Comparison of ENCODE assay signal across 26 mouse cellular contexts in genomic region chr6:17459561-17459960, GRCm38 (mm10). TPM values are rescaled to one million over a fixed set of nuclear protein-coding genes. Genes with fewer than 3 reads are reported as not detected.
A peak's percentile ranks its signal among the peaks of the same experiment; 100 is the strongest.
DNase-seq lines count a peak whose midpoint lies in the region; ATAC-seq lines count a peak whose summit lies in the region.
"Had no signal": no experiment of that assay in that cellular context is flagged by ENCODE, and none has a peak within 500 bp of the region (broad histone marks: within the 10 kb centered on the region; RNA-seq: fewer than 3 reads in every experiment).

No protein-coding gene starts in this region.

- H3K4me1 ChIP-seq in kidney, embryonic 14.5 days (ENCODE audit: control insufficient read depth, insufficient read depth, low read length) = no peaks in the 10 kb centered on the region
- H3K4me1 ChIP-seq: embryonic facial prominence, embryonic 12.5 days had no signal

- H3K4me3 ChIP-seq in kidney, embryonic 14.5 days (ENCODE audit: low read length) = no peak overlapping the region
- H3K4me3 ChIP-seq: embryonic facial prominence, embryonic 12.5 days; layer of hippocampus, adult 2 months; limb, embryonic 13.5 days; lung, embryonic 15.5 days; midbrain, embryonic 13.5 days had no signal

- 77% methylated on average over 6 of the region's 6 CpGs for WGBS in kidney, embryonic 14.5 days

- H3K36me3 ChIP-seq in kidney, embryonic 14.5 days (ENCODE audit: control insufficient read depth, insufficient read depth, low read length) = no peaks in the 10 kb centered on the region
- H3K36me3 ChIP-seq: embryonic facial prominence, embryonic 12.5 days; limb, embryonic 13.5 days; lung, embryonic 15.5 days; midbrain, embryonic 13.5 days had no signal

- H3K4me2 ChIP-seq in kidney, embryonic 14.5 days (replicated peaks; ENCODE audit: low read depth, low read length) = no peak overlapping the region
- H3K4me2 ChIP-seq: embryonic facial prominence, embryonic 12.5 days; heart, embryonic 11.5 days; hindbrain, embryonic 14.5 days; limb, embryonic 13.5 days; liver, embryonic 11.5 days; lung, embryonic 15.5 days; midbrain, embryonic 13.5 days had no signal

- DNase-seq in embryo, embryonic 10.5 days (ENCODE audit: low spot score) = peak; percentile 31
- no peak for DNase-seq in embryo, embryonic 9.5 days (ENCODE audit: extremely low spot score)
- DNase-seq in kidney, adult 9 months = peak; percentile 45
- peak; percentile 74 for DNase-seq in Muller cell, postnatal 12 days (ENCODE audit: inconsistent ontology term)
- no peak for DNase-seq in spleen, postnatal 36 days (ENCODE audit: low spot score in 2 of 2)
- DNase-seq: adrenal gland, postnatal 36 days; cerebellum, adult 2 months; cerebellum, postnatal 14 days; gastrocnemius, postnatal 25 days; heart, adult 18-20 months; heart, postnatal 36 days; right cerebral cortex, postnatal 4 days had no signal

- H3K9ac ChIP-seq in kidney, embryonic 14.5 days (ENCODE audit: low read depth, low read length) = no peak overlapping the region
- H3K9ac ChIP-seq: embryonic facial prominence, embryonic 12.5 days; hindbrain, embryonic 14.5 days; limb, embryonic 13.5 days; lung, embryonic 15.5 days; midbrain, embryonic 13.5 days had no signal

- no peak for ATAC-seq in kidney, embryonic 14.5 days (ENCODE audit: low FRiP score, low TSS enrichment)
- 0 out of 2 replicates have a peak, but pooled peaks have one; percentile 7 for ATAC-seq in granulocyte monocyte progenitor cell, adult 5-6 weeks (replicated peaks; ENCODE audit: poor library complexity, severe bottlenecking)
- ATAC-seq in megakaryocyte-erythroid progenitor cell, adult 5-6 weeks (replicated peaks; ENCODE audit: low FRiP score, low TSS enrichment, poor library complexity, severe bottlenecking) = no peak
- ATAC-seq: forebrain, embryonic 14.5 days; midbrain, embryonic 13.5 days; Patski had no signal

- H3K27ac ChIP-seq in kidney, embryonic 14.5 days (ENCODE audit: low read depth, low read length) = no peak overlapping the region
- H3K27ac ChIP-seq: embryonic facial prominence, embryonic 12.5 days; hindbrain, embryonic 14.5 days; layer of hippocampus, adult 2 months; limb, embryonic 13.5 days; lung, embryonic 15.5 days; midbrain, embryonic 13.5 days had no signal

- H3K27me3 ChIP-seq in kidney, embryonic 14.5 days (ENCODE audit: control insufficient read depth, insufficient read depth, low read length) = peaks cover 3% of the 10 kb centered on the region; the same call in 1 of the 2 replicates
- H3K27me3 ChIP-seq: CH12.LX, Patski had no signal

- H3K9me3 ChIP-seq in kidney, embryonic 14.5 days (ENCODE audit: control insufficient read depth, low read length) = no peaks in the 10 kb centered on the region
- H3K9me3 ChIP-seq: embryonic facial prominence, embryonic 12.5 days; limb, embryonic 13.5 days; lung, embryonic 15.5 days; midbrain, embryonic 13.5 days had no signal

RNA-seq across cellular contexts. Expression of gene Met, which starts 4.0 kb away (rescaled TPM):
- polyA plus RNA-seq in kidney, embryonic 14.5 days (2014; fragmentation: Nextera tagmentation; extraction: Ambion mirVana) = 10.0 and 25.3 TPM in 2 replicates
- total RNA-seq in granulocyte monocyte progenitor cell, adult 5-6 weeks (2014; fragmentation: Nextera tagmentation) = 29.6 and 29.9 TPM in 2 replicates
- 30.6 and 32.9 TPM in 2 replicates for total RNA-seq in granulocyte monocyte progenitor cell, adult 5-6 weeks (2017)
- not detected in 2 replicates for total RNA-seq in megakaryocyte-erythroid progenitor cell, adult 5-6 weeks (2014; fragmentation: Nextera tagmentation)
- 0.56 TPM in 1 of 2 replicates, not detected in the other for total RNA-seq in megakaryocyte-erythroid progenitor cell, adult 5-6 weeks (2017)

Comparison
In these comparisons a context has a peak if more than half of its experiments do, and no peak if none do; other contexts are left out.
1. DNase-seq: peak in embryo, embryonic 10.5 days (single experiment), kidney, adult 9 months (single experiment) and Muller cell, postnatal 12 days (single experiment); none in embryo, embryonic 9.5 days (single experiment) and spleen, postnatal 36 days (0 of 2).
2. RNA of gene Met, which starts 4.0 kb away (total RNA-seq): 29.6 to 32.9 TPM in granulocyte monocyte progenitor cell, adult 5-6 weeks; 0.56 TPM in megakaryocyte-erythroid progenitor cell, adult 5-6 weeks; every median in the first group is over 10 times any median in the second.